Mouse (Mus musculus) heart, postnatal 36 days (tissue): ENCODE data around the gene Clec4n. TPM values are rescaled to one million over a fixed set of nuclear protein-coding genes. Genes with fewer than 3 reads are reported as not detected.
"Not testable (repeated sequence)": the region's sequence is repeated elsewhere in the genome, so short reads cannot be mapped to it uniquely, and the experiment has no call there.

Experiments used
- DNase-seq, 2 experiments: peaks; one replicate each; pipeline ENCODE4 v3.0.0; 2021 to 2022
- intact Hi-C: fragments of 180-260 bp; cut with DNase I; formaldehyde crosslinking; loops from one replicate; pipeline ENCODE4 v1.15.1; 2025
- total RNA-seq, 2 experiments: library from RNA; stranded (reverse); gene quantifications; 2 replicates each; pipeline ENCODE4 v1.2.3; 2021

Gene Clec4n
- 1 to 10 TPM; 1.4 to 2.0 TPM for total RNA-seq

DNA sequence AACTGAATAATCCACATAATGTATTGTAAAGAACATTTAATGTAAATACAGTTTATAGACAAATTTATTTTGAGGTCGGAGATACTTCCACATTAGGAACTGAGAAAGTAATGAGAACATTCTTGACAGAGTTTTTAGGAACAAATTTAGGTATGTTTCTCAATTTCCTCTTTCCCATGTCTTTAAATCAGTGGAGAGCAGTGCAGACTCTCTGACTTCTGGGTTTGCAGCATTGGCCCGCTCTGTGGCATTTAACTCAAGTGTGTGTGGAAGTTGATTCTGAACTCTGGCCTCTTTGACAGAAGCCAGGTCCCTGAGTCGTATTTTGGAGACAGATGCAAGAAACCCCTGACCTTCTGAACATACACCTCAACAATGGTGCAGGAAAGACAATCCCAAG is at the start of gene Clec4n:
Clec4n (plus strand) TSS at position 200 of the 400 bp plus-strand sequence.
- intact Hi-C loops = no loop called here
- DNase-seq = no peak

DNA sequence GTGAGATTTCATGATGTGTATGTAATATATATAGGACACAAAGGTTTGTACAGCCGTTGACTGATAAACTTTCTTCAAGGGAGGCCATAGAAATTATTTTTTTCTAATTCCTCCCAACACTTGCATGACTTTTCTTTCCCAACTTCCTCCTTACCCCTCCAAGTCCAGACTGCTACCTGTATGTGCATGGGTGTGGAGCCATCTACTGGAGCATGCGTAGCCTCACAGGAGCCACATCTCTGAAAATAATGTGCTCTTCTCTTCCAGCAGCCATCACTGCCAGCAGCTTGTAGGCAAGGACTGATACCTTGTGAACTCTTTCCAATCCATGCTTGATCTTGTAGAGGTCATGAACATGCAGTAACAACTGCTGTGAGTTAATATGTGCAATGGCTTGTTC is 44.8 kb upstream of the Clec4n start:
- intact Hi-C loops = loop anchor here (10.0 kb wide), 1 partner anchor 290 kb away; no protein-coding TSS in a partner anchor
- DNase-seq = not testable (repeated sequence)

DNA sequence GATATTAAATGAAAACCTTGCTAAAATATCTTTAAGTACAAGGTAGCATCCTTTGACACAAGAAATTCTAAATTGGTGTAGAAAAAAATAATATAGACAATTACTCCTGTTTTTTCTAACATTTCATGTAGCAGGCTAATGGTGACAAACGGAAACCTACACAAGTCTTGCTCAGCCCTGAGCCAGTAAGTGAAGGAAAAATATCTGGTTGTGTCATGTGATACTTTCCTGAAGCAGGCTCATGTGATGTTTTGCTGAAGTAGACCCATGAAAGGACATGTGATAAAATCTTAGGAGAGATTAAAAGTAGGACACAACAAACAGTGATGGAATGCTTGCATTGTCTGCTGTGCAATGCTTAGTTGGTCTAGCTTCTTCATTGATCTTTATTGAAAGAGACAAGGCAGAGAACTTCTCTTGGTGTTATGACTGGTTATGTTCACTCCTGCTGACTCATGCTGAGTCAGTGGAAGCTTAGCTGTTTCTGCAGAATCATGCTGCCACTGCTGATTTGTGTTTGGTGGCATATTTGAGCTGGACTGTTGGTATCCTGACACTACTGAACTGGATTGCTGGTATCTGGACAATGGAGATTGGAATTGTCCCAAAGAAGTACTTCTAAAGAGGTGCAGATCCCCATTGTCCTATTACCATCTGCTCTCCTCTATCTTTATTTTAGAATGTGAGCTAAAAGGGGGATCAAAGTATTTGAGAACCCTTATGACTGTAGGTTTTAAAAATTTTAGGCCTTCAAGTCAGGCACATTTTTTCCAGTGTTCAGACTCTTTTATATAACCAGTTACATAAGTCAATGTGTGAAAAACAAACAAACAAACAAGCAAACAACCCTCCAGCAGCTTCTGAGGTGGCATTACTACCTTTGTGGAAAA is 22.2 kb upstream of the Clec4n start:
- no peak for DNase-seq
- intact Hi-C loops = no loop called here

DNA sequence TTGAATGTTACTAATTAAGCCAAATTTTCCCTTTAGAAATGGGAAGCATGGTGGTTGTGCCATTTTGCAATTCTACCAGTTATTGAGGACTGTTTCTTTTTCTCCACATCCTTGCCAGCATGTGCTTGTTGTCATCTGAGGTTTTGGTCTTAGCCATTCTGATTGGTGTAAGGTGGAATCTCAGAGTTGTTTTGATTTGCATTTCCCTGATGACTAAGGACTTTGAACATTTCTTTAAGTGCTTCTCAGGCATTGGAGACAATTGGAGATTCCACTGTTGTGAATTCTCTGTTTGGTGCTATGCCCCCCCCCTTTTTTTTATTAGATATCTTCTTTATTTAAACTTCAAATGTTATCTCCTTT is 21.6 kb upstream of the Clec4n start:
- DNase-seq, intact Hi-C loops: not testable (repeated sequence)

DNA sequence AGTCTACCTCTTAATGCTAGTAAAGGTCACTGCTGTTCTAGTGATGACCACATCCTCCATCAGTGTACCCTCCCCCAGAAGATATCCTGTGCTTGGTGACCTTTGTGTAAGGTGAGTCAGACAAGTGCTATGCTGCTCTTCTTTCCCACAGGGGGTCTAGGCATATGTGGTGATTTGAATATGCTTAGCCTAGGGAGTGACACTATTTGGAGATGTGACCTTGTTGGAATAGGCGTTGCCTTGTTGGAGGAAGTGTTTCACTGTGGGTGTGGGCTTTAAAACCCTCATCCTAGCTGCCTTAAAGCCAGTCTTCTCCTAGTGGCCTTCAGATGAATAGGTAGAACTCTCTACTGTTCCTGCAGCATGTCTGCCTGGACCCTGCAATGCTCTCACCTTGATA is 17.9 kb upstream of the Clec4n start:
- intact Hi-C loops = no loop called here
- no peak for DNase-seq

DNA sequence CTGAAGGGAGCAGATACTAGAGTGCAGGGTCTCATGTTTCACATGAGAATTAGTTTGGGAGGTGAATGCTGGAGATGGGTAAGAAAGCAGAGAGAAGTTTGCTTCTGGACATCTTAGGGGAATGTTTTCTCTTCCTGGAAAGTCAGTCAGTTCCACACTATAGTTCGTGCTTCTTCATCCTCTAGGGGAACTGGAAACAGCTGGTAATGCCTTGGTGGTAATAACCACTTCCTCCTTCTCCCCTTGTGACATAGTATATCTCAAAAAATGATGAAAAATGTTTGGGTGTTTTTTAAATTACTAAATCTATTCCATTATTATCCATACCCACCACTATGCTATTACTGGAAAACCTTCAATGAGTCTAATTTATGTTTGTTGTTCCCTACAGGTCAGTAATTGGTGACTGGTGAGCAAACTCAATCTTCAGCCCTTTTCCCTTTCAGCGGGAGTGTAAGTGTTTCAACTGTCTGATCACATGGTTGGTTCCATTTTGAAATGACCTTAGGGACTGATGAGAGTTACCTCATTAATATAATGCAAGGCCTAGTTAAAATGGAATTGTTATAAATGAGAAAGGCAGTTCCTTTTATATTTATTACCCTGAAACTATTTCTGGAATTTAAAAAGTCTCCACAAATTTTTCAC is 2.0 kb upstream of the Clec4n start:
- no peak for DNase-seq
- intact Hi-C loops = no loop called here

DNA sequence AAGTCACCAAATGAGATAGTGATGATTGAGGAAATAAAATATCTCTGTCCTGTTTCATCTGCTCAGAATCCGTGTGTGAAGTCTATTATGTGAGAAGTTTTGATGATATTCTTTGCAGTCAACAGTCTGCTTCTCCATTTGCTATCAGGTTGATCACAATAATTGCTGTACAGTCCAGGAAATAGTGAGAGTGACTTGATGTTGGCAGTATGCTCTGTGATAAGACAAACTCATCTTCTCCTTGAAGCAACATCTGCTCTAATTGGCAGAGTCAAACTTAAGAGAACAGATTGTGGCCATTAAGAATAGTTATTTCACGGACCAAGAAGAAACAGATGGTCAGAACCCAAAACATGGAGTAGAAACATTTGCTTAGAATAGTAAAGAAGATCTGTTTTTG is 1.5 kb downstream of the Clec4n start:
- intact Hi-C loops = no loop called here
- no peak for DNase-seq

DNA sequence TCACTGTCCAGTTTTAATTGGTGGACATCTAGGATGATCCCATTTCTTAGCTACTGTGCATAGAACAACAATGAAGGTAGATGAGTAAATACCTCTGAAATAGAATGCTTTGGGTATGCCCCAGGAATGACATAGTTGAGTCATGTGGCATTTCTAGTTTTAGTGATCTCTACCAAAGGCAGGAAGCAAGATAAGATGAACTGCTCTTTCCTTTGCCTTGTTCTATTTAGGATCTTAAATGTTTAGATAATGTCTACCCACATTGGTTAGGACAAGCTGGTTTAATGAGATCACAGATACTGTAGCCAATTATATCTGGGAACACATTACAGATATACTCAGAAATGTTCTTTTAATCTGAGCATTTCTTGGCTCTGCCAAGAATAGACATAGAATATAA is 7.9 kb downstream of the Clec4n start:
- no peak for DNase-seq
- intact Hi-C loops = no loop called here

DNA sequence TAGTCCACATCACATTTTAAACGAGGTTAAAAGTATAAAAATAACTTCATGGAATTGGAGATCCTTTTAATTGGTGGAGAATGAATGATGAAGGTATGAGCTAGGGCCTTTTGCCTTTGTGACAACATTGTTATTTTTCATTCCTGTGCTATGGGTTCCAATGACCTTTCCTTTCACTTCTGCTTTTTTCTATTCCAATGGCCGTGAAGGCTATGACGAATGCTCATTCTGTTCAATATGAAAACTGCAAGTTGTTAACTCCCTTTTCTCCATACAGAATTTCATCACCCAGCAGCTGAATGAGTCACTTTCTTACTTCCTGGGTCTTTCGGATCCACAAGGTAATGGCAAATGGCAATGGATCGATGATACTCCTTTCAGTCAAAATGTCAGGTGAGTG is 14.6 kb downstream of the Clec4n start:
- intact Hi-C loops = no loop called here

DNA sequence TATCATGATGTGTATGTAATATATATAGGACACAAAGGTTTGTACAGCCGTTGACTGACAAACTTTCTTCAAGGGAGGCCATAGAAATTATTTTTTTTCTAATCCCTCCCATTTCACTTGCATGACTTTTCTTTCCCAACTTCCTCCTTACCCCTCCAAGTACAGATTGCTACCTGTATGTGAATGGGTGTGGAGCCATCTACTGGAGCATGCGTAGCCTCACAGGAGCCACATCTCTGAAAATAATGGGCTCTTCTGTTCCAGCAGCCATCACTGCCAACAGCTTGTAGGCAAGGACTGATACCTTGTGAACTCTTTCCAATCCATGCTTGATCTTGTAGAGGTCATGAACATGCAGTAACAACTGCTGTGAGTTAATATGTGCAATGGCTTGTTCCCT is 19.2 kb downstream of the Clec4n start:
- intact Hi-C loops, DNase-seq: not testable (repeated sequence)

More for the DNA sequence above, 14.6 kb downstream of the Clec4n start:
- DNase-seq = no peak

DNA sequence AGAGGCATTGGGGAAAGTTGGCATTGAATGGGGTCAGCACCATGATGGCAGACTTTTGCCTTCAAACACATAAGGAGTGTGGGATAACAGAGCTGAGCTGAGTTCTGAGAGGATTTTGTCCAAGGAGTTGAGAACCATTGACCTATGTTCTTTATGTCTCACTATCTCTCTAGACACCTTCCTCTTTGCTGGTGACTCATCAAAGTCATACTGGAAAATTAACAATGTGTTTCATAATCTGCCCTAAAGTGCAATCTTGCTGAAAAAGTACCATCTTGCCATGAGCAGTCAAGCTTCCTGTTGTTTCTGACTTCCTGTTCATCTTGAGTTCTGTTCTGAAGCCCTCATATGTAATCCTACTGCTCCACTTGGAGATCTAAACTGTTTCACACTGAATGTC is 23.1 kb downstream of the Clec4n start:
- intact Hi-C loops = no loop called here
- no peak for DNase-seq

DNA sequence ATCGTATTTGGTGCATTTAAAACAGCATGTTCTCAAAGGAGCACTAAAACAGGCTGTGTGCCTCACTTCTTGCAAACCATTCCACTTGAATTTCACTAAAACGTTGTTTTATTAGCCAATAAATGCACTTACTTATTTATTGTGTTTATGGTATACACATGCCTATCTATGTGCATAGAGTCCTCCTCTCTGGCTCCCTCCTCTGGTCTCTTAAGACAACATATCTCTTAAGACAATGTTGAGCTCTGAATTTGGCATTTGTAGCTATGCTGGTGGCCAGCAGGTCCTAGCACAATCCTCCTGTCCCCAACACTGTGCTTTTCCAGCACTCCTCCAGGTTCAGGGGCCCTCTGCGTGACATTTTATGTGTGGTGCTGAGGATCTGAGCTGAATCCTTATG is 29.3 kb downstream of the Clec4n start:
- intact Hi-C loops = no loop called here
- no peak for DNase-seq

DNA sequence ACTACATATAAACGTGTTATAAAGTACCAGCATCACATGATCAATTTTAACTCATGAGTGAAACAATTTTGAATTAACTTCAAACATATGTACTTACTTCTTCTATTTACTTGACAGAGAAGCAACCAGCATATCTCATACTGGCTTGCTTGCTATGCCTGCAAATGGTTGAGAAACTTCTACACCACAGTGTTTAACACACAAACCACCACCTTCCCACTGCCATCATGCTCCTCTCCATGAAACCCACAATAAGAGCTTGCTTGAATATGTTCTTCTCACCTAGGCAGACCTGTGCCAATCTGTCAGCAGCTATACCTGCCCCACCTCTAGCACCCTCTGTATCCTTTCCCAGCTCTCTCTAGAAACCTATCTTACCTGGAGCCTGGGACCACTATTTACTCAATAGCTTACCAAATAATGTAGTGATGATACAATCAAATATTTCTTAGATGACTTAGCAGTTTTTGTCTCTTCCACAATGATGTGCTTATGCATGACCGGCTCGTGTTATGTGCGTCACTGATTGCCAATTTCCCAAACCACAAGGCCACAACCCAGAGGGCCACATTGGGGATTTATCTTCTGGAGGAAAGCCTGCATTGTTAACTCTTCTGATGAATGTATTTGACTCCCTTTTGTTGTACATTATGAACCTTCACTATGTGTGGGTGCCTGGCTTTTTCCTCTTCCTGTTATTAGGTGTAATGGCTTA is 30.4 kb downstream of the Clec4n start:
- DNase-seq = no peak
- intact Hi-C loops = no loop called here

DNA sequence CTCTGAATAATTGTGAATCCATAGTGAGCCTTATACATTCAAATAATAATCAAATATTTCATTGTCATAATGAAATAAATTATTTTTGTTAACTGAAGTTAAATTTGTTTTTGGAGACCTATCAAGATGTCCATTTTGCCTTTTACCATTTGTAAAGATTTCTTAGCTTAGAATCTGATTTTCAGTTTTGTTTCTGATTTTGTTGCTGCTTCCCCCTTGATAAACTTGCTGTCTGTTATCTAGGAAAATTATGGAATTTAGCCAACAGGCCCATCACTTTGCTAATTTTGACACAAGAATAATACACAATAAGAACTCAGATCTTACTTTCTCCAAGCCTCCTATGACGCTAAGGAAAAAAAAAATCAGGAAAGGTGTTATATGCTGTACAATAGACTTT is 31.2 kb downstream of the Clec4n start:
- intact Hi-C loops = no loop called here
- no peak for DNase-seq

DNA sequence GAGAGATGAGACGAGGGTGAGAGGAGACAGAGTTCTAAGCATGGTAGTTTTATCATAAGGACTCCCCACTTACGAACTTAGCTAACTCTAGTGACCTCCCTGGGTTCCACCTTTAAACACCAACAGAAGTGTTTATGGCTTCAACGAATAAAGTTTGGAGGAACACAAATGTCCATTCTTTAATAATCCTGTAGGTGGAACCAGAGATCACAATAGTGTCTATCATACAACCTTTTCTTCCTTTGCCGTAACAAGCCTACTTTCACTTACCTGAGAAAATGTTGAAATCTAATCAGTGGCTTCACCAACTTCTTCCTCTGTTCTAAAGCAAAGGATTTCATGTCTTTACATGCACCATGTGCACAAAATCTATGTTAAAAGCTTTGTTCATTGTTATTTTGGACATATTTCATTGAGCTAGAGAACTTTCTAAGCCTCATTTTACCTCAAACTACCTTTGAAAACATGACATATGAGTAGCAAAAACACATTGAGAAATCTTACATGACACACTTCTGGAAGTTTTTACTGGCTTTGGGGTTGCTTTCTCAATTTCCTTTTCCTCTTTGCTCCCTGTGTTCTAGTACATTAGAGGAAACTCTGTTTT is 32.0 kb downstream of the Clec4n start, which contains the start of gene Clec4d:
Clec4d (plus strand) TSS at position 557 of the 607 bp plus-strand sequence.
- intact Hi-C loops = no loop called here

DNA sequence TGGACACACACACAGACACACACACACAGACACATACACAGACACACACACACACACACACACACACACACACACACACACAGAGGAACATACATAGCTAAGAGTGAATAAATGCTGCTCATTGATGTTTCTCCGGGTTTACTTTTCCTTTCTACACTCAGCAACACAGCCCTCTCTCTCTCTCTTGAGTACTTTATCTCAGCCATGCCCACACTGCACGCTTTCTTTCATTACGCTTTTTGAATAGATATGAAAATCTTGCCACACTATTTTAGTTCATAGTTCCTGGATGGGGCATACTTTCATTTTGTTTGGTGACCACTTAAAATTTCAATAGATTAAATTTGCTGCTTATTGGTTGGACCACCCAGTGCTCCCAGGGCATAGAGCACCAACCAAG is 34.6 kb downstream of the Clec4n start:
- intact Hi-C loops = no loop called here
- DNase-seq = no peak

More for the DNA sequence above, 32.0 kb downstream of the Clec4n start, which contains the start of gene Clec4d:
- no peak for DNase-seq

DNA sequence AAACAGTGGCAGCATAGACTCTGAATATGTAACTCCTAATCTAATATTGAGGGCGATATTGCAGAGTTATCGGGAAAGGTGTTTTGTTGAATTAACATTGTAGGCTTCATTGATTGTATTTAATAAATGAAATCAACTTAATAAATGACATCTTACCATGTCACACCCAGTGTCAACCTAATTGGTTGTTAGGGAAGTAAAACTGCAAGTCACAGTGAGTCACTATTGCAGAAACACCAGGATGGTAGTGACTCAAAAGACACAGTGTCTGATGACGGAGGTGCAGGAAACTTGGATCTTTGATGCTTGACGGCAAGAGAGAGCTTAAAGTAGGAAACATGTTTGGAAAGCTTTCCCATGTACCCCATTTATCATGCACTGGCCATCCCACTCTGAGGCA is 36.2 kb downstream of the Clec4n start:
- no peak for DNase-seq
- intact Hi-C loops = no loop called here

DNA sequence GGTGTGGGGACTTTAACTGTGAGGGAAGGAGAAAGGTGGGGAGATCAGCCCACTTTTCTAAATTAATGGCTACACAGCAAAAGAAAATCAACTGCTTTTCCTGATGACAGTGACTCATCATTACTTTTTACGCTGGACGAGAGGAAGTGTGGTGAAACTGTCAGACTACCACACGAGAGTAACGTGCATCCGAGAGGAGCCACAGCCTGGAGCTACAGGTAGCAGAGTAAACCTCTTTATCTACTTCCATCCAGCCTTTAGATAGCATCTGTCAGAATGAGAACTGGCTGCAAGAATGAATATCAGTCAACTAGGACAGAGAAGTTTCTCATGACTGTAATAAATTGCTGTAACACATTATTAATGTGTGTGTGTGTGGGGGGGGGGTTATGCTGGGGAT is 37.3 kb downstream of the Clec4n start:
- DNase-seq = no peak
- intact Hi-C loops = no loop called here

DNA sequence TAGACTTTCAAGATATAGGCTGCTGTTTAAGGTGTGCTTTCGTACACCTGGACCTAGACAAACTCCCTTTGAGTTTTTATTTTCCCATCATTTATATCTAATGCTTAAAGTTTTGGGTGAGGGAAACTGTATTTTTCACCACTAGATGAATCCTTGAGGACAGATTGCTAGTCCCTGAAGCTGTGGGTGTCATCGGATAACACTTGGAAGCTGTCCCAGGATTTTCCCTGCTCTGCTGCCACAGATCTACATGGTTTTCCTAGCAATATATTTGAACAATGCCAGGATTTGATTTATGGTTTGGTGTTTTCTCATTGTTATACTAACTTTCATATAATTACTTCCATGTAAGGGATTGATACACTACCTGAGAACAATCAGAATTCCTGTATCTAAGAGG is 49.8 kb downstream of the Clec4n start:
- no peak for DNase-seq

DNA sequence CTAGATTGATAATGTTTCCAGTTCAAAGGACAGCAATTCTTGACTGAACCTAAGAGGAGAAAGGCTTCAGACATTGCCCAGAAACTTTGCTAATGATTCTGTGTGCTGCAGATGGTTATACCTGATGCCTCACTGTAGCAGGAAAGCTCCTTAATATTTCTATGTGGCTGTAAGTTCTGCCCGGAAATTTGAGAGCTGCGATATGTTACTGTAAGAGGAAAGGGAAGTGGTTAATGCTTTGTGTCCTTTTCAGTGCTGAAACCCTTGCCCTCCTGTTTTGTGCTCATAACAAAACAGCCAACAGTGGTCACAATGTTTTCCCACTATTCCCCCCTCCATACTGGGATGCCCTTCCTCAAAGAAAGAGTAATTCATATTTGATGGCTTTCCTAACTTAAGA is 56.7 kb downstream of the Clec4n start:
- intact Hi-C loops = no loop called here

More for the DNA sequence above, 49.8 kb downstream of the Clec4n start:
- intact Hi-C loops = no loop called here

DNA sequence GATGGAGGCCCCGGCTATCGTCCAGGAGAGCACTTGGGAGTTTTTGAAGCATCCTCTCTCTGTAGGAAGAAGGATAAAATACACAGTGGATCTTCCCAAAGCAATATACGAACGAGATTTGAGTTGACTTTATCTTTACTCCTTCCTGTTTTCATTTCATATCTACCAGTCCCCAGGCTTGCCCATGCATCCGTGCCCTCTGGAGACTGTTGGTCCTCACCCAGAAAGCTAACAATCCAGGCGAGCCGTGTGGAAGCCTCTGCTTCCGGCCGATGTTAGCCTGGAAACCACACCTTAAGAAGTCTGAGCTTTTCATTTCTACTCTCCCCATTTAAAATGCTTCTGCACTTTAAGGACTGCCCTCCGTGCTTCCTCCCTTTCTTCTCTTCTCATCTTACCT is 59.3 kb downstream of the Clec4n start:
- no peak for DNase-seq
- intact Hi-C loops = no loop called here

More for the DNA sequence above, 56.7 kb downstream of the Clec4n start:
- DNase-seq = no peak
